Mouse (Mus musculus): ENCODE results near the gene Dse. TPM values are rescaled to one million over a fixed set of nuclear protein-coding genes. Genes with fewer than 3 reads are reported as not detected.

The Dse gene
- polyA plus RNA-seq, 1 experiment = 8.7 TPM

- H3K27me3 ChIP-seq (ENCODE audit: control insufficient read depth, insufficient read depth, insufficient read length) = no peaks in the 10 kb centered on the region
- no peak overlapping the region for H3ac ChIP-seq (ENCODE audit: control insufficient read depth, insufficient read length, low read depth)
- no peaks in the 10 kb centered on the region for H3K36me3 ChIP-seq (ENCODE audit: control insufficient read depth, insufficient read depth)
- H3K4me3 ChIP-seq (ENCODE audit: insufficient read depth, poor library complexity, severe bottlenecking) = no peak overlapping the region
- no peaks in the 10 kb centered on the region for H3K79me3 ChIP-seq (ENCODE audit: low read depth)
- H3K79me2 ChIP-seq (ENCODE audit: control insufficient read depth, insufficient read depth) = no peaks in the 10 kb centered on the region
- TF ChIP-seq USF1 (IDR thresholded peaks at IDR 0.05; ENCODE audit: low read depth) (no peak), MAX (IDR thresholded peaks at IDR 0.05) (no peak), MYOG (IDR thresholded peaks at IDR 0.05; ENCODE audit: control insufficient read depth, extremely low read depth, insufficient read length) (no peak), MYOD1 (IDR thresholded peaks at IDR 0.05; ENCODE audit: control insufficient read depth, insufficient read length, low read depth) (no peak), CTCF (IDR thresholded peaks at IDR 0.05; ENCODE audit: control insufficient read depth, insufficient read depth, insufficient read length) (no peak), FOSL1 (IDR thresholded peaks at IDR 0.05; ENCODE audit: insufficient read depth, low read length, poor library complexity, severe bottlenecking) (no peak), CEBPB (IDR thresholded peaks at IDR 0.05; ENCODE audit: low read depth) (no peak)
Observed at GRCm38 (mm10) chr10:34230121-34230675, 22.7 kb upstream of the Dse start.

- Histone ChIP-seq H3ac (ENCODE audit: control insufficient read depth, insufficient read length, low read depth) (no peak overlapping the region), H3K79me2 (ENCODE audit: control insufficient read depth, insufficient read depth) (no peaks in the 10 kb centered on the region), H3K27me3 (ENCODE audit: control insufficient read depth, insufficient read depth, insufficient read length) (no peaks in the 10 kb centered on the region), H3K36me3 (ENCODE audit: control insufficient read depth, insufficient read depth) (no peaks in the 10 kb centered on the region), H3K79me3 (ENCODE audit: low read depth) (no peaks in the 10 kb centered on the region), H3K4me3 (ENCODE audit: insufficient read depth, poor library complexity, severe bottlenecking) (no peak overlapping the region)
- TF ChIP-seq MYOG (IDR thresholded peaks at IDR 0.05; ENCODE audit: control insufficient read depth, extremely low read depth, insufficient read length) = no peak
Observed at GRCm38 (mm10) chr10:34229491-34229890, 22.0 kb upstream of the Dse start.

- no peak for TF ChIP-seq CEBPB (IDR thresholded peaks at IDR 0.05; ENCODE audit: low read depth)
- no peak for TF ChIP-seq MYOG (IDR thresholded peaks at IDR 0.05; ENCODE audit: control insufficient read depth, extremely low read depth, insufficient read length)
- no peak for TF ChIP-seq MYOD1 (IDR thresholded peaks at IDR 0.05; ENCODE audit: control insufficient read depth, insufficient read length, low read depth)
- TF ChIP-seq CTCF (IDR thresholded peaks at IDR 0.05; ENCODE audit: control insufficient read depth, insufficient read depth, insufficient read length) = no peak
- TF ChIP-seq USF1 (IDR thresholded peaks at IDR 0.05; ENCODE audit: low read depth) = no peak
- TF ChIP-seq FOSL1 (IDR thresholded peaks at IDR 0.05; ENCODE audit: insufficient read depth, low read length, poor library complexity, severe bottlenecking) = no peak
- no peak for TF ChIP-seq MAX (IDR thresholded peaks at IDR 0.05)
- no peaks in the 10 kb centered on the region for H3K79me2 ChIP-seq (ENCODE audit: control insufficient read depth, insufficient read depth)
- no peak overlapping the region for H3ac ChIP-seq (ENCODE audit: control insufficient read depth, insufficient read length, low read depth)
- H3K36me3 ChIP-seq (ENCODE audit: control insufficient read depth, insufficient read depth) = no peaks in the 10 kb centered on the region
- H3K79me3 ChIP-seq (ENCODE audit: low read depth) = no peaks in the 10 kb centered on the region
- H3K27me3 ChIP-seq (ENCODE audit: control insufficient read depth, insufficient read depth, insufficient read length) = no peaks in the 10 kb centered on the region
- H3K4me3 ChIP-seq (ENCODE audit: insufficient read depth, poor library complexity, severe bottlenecking) = no peak overlapping the region
Observed at GRCm38 (mm10) chr10:34223660-34224059, 16.1 kb upstream of the Dse start.

GRCm38 (mm10) chr10:34221909-34222620, 14.6 kb upstream of the Dse start:
- Histone ChIP-seq H3ac (ENCODE audit: control insufficient read depth, insufficient read length, low read depth) (no peak overlapping the region), H3K4me3 (ENCODE audit: insufficient read depth, poor library complexity, severe bottlenecking) (no peak overlapping the region), H3K36me3 (ENCODE audit: control insufficient read depth, insufficient read depth) (no peaks in the 10 kb centered on the region), H3K79me3 (ENCODE audit: low read depth) (no peaks in the 10 kb centered on the region), H3K79me2 (ENCODE audit: control insufficient read depth, insufficient read depth) (no peaks in the 10 kb centered on the region), H3K27me3 (ENCODE audit: control insufficient read depth, insufficient read depth, insufficient read length) (no peaks in the 10 kb centered on the region)
- TF ChIP-seq FOSL1 (IDR thresholded peaks at IDR 0.05; ENCODE audit: insufficient read depth, low read length, poor library complexity, severe bottlenecking) = no peak
- TF ChIP-seq MYOD1 (IDR thresholded peaks at IDR 0.05; ENCODE audit: control insufficient read depth, insufficient read length, low read depth) = no peak
- TF ChIP-seq MYOG (IDR thresholded peaks at IDR 0.05; ENCODE audit: control insufficient read depth, extremely low read depth, insufficient read length) = no peak
- no peak for TF ChIP-seq USF1 (IDR thresholded peaks at IDR 0.05; ENCODE audit: low read depth)
- TF ChIP-seq CEBPB (IDR thresholded peaks at IDR 0.05; ENCODE audit: low read depth) = no peak
- TF ChIP-seq MAX (IDR thresholded peaks at IDR 0.05) = no peak
- TF ChIP-seq CTCF (IDR thresholded peaks at IDR 0.05; ENCODE audit: control insufficient read depth, insufficient read depth, insufficient read length) = no peak

GRCm38 (mm10) chr10:34218191-34218590, 10.7 kb upstream of the Dse start:
- Histone ChIP-seq H3K79me2 (ENCODE audit: control insufficient read depth, insufficient read depth) (no peaks in the 10 kb centered on the region), H3K4me3 (ENCODE audit: insufficient read depth, poor library complexity, severe bottlenecking) (no peak overlapping the region), H3K79me3 (ENCODE audit: low read depth) (no peaks in the 10 kb centered on the region), H3ac (ENCODE audit: control insufficient read depth, insufficient read length, low read depth) (no peak overlapping the region), H3K27me3 (ENCODE audit: control insufficient read depth, insufficient read depth, insufficient read length) (no peaks in the 10 kb centered on the region), H3K36me3 (ENCODE audit: control insufficient read depth, insufficient read depth) (no peaks in the 10 kb centered on the region)
- TF ChIP-seq MYOG (IDR thresholded peaks at IDR 0.05; ENCODE audit: control insufficient read depth, extremely low read depth, insufficient read length) = no peak
- TF ChIP-seq MYOD1 (IDR thresholded peaks at IDR 0.05; ENCODE audit: control insufficient read depth, insufficient read length, low read depth) = no peak
- no peak for TF ChIP-seq CTCF (IDR thresholded peaks at IDR 0.05; ENCODE audit: control insufficient read depth, insufficient read depth, insufficient read length)
- TF ChIP-seq FOSL1 (IDR thresholded peaks at IDR 0.05; ENCODE audit: insufficient read depth, low read length, poor library complexity, severe bottlenecking) = no peak
- no peak for TF ChIP-seq CEBPB (IDR thresholded peaks at IDR 0.05; ENCODE audit: low read depth)
- no peak for TF ChIP-seq USF1 (IDR thresholded peaks at IDR 0.05; ENCODE audit: low read depth)
- no peak for TF ChIP-seq MAX (IDR thresholded peaks at IDR 0.05)

All from C2C12 (cell line).